Mouse (Mus musculus) bone marrow macrophage, adult 2 months (primary cell): Measurements from ENCODE around the gene Slc16a9.

Experiments
- CTCF ChIP-seq: IDR thresholded peaks from 2 replicates; pipeline ENCODE4 v1.5.1; 2012; ENCODE audit warnings: low read depth, mild to moderate bottlenecking, low read length, moderate library complexity
- POLR2A ChIP-seq: IDR thresholded peaks from 2 replicates; pipeline ENCODE4 v1.6.1; 2012; ENCODE audit warnings: mild to moderate bottlenecking, low read depth, low read length, borderline replicate concordance

GRCm38 (mm10) chr10:70237936-70238335 is 7.0 kb upstream of the Slc16a9 start:
- TF ChIP-seq CTCF (no peak), POLR2A (no peak)
